Mouse (Mus musculus): ENCODE results near the gene Prkcb. TPM values are rescaled to one million over a fixed set of nuclear protein-coding genes. Genes with fewer than 3 reads are reported as not detected.
A peak's percentile ranks its signal among the peaks of the same experiment; 100 is the strongest.

Prkcb gene
- polyA plus RNA-seq, 1 experiment from 2014 or later = 119 TPM

- no peaks in the 10 kb centered on the region for H3K9me3 ChIP-seq
- H3K27ac ChIP-seq (replicated peaks) = no peak overlapping the region
- H3K4me3 ChIP-seq = no peak overlapping the region
- no peak for ATAC-seq (ENCODE audit: low FRiP score, low read depth)
- WGBS = 70% methylated on average over 8 of the region's 8 CpGs
- H3K4me1 ChIP-seq (replicated peaks) = peaks cover 11% of the 10 kb centered on the region; the same call in 1 of the 2 replicates
- no peaks in the 10 kb centered on the region for H3K27me3 ChIP-seq
- no peak overlapping the region for H3K9ac ChIP-seq
- H3K4me2 ChIP-seq = no peak overlapping the region
- H3K36me3 ChIP-seq = no peaks in the 10 kb centered on the region
Measured at GRCm38 (mm10) chr7:122483949-122484348, 195.4 kb downstream of the Prkcb start.

- Histone ChIP-seq H3K4me2 (0 out of 2 replicates have a peak overlapping the region, but pooled peaks have one; percentile 12), H3K4me3 (no peak overlapping the region), H3K36me3 (no peaks in the 10 kb centered on the region), H3K27ac (replicated peaks) (no peak overlapping the region), H3K9me3 (no peaks in the 10 kb centered on the region), H3K27me3 (no peaks in the 10 kb centered on the region), H3K9ac (no peak overlapping the region), H3K4me1 (replicated peaks) (peaks cover 12% of the 10 kb centered on the region; the same call in 1 of the 2 replicates)
- ATAC-seq (ENCODE audit: low FRiP score, low read depth) = no peak; the same call in 1 of the 2 replicates
- 32% methylated on average over 11 of the region's 11 CpGs for WGBS
Measured at GRCm38 (mm10) chr7:122487929-122488571, 199.5 kb downstream of the Prkcb start.

GRCm38 (mm10) chr7:122492041-122492440, 203.5 kb downstream of the Prkcb start:
- Histone ChIP-seq H3K9me3 (no peaks in the 10 kb centered on the region), H3K4me1 (replicated peaks) (peaks cover 11% of the 10 kb centered on the region; the same call in 1 of the 2 replicates), H3K9ac (no peak overlapping the region), H3K36me3 (no peaks in the 10 kb centered on the region), H3K4me2 (no peak overlapping the region), H3K27ac (replicated peaks) (no peak overlapping the region), H3K4me3 (no peak overlapping the region), H3K27me3 (no peaks in the 10 kb centered on the region)
- 88% methylated on average over 8 of the region's 8 CpGs for WGBS
- ATAC-seq (ENCODE audit: low FRiP score, low read depth) = no peak

DNA sequence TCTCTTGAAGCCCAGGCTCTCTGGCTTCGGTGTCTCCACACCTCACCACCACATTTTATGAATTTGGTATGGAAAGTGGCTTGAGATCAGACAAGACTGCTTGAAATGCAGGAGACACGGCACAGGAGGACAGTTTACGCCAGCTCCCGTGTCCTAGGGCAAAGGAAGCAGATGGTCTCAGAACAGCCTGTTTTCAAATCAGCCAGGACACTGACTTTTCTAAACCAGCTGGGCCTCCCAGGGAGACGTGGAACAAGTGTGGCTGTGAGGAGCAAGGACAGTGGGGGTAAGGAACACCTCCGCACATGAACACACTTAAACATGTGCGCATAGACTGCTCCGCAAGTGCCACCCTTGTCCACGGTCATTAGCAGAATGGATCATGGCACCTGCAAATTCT, 204.4 kb downstream of the Prkcb start:
- no peaks in the 10 kb centered on the region for H3K36me3 ChIP-seq
- no peaks in the 10 kb centered on the region for H3K27me3 ChIP-seq
- no peak overlapping the region for H3K4me3 ChIP-seq
- no peak overlapping the region for H3K27ac ChIP-seq (replicated peaks)
- H3K4me1 ChIP-seq (replicated peaks) = peaks cover 9% of the 10 kb centered on the region; the same call in 1 of the 2 replicates
- no peak for ATAC-seq (ENCODE audit: low FRiP score, low read depth)
- no peak overlapping the region for H3K9ac ChIP-seq
- no peaks in the 10 kb centered on the region for H3K9me3 ChIP-seq
- no peak overlapping the region for H3K4me2 ChIP-seq
- WGBS = 68% methylated on average over 9 of the region's 9 CpGs

DNA sequence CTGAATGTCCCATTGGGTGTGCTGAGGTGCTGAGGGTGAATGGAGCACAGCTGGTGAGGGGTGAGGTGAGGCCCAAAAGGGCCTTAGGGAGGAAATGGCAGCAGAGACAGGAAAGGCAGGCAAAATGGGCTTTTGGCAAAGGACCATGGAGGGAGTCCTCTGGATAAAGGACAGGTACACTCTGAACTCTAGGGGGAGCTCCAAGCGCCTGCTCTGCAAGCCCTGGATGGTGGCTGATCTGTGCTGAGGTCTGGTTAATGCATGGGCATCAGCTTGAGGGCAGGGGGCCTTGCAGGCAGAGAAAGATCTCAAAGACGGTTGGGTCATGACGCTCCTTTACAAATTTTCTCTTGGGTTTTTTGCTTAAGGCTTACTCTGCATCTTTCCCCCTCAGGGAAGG, 205.5 kb downstream of the Prkcb start:
- 28% methylated on average over 3 of the region's 3 CpGs for WGBS
- Histone ChIP-seq H3K27ac (replicated peaks) (no peak overlapping the region), H3K4me2 (no peak overlapping the region), H3K4me3 (no peak overlapping the region), H3K27me3 (no peaks in the 10 kb centered on the region), H3K36me3 (no peaks in the 10 kb centered on the region), H3K4me1 (replicated peaks) (0 out of 2 replicates have a peak, but pooled peaks cover 5% of the 10 kb centered on the region), H3K9ac (no peak overlapping the region), H3K9me3 (no peaks in the 10 kb centered on the region)
- ATAC-seq (ENCODE audit: low FRiP score, low read depth) = no peak

DNA sequence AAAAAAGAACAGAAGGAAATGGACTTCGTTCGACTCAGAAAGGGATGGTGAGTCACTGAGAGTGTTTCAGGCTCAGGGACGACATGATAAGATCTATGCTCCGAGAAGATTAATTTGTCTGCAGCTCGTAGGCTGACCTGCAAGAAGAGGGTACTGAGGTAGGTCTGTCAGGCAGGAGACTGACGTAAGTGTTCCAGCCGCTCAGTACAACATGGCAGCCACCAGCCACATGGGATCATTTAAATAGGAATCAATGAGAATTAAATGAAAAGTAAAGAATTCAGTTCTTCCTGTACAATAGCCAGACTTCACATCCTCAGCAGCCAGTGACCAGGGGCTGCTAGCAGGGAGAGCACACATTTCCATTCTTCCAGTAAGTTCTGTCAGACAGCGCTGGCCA, 209.0 kb downstream of the Prkcb start:
- Histone ChIP-seq H3K27me3 (no peaks in the 10 kb centered on the region), H3K9ac (no peak overlapping the region), H3K4me1 (replicated peaks) (peaks cover 14% of the 10 kb centered on the region), H3K27ac (replicated peaks) (no peak overlapping the region), H3K4me3 (no peak overlapping the region), H3K36me3 (no peaks in the 10 kb centered on the region), H3K9me3 (no peaks in the 10 kb centered on the region), H3K4me2 (no peak overlapping the region)
- 78% methylated on average over 8 of the region's 8 CpGs for WGBS
- no peak for ATAC-seq (ENCODE audit: low FRiP score, low read depth)

- Histone ChIP-seq H3K9me3 (no peaks in the 10 kb centered on the region), H3K9ac (no peak overlapping the region), H3K36me3 (no peaks in the 10 kb centered on the region), H3K27ac (replicated peaks) (no peak overlapping the region), H3K4me2 (no peak overlapping the region), H3K4me3 (no peak overlapping the region), H3K27me3 (no peaks in the 10 kb centered on the region), H3K4me1 (replicated peaks) (peaks cover 9% of the 10 kb centered on the region)
- 52% methylated on average over 5 of the region's 5 CpGs for WGBS
- ATAC-seq (ENCODE audit: low FRiP score, low read depth) = no peak
Measured at GRCm38 (mm10) chr7:122498461-122498860, 209.9 kb downstream of the Prkcb start.

GRCm38 (mm10) chr7:122499743-122500597, 211.4 kb downstream of the Prkcb start:
- no peak overlapping the region for H3K4me3 ChIP-seq
- H3K36me3 ChIP-seq = no peaks in the 10 kb centered on the region
- peaks cover 9% of the 10 kb centered on the region for H3K4me1 ChIP-seq (replicated peaks)
- H3K27ac ChIP-seq (replicated peaks) = 0 out of 2 replicates have a peak overlapping the region, but pooled peaks have one; percentile 1
- ATAC-seq (ENCODE audit: low FRiP score, low read depth) = peak; percentile 65; the same call in 1 of the 2 replicates
- no peak overlapping the region for H3K9ac ChIP-seq
- no peak overlapping the region for H3K4me2 ChIP-seq
- no peaks in the 10 kb centered on the region for H3K9me3 ChIP-seq
- 68% methylated on average over 9 of the region's 9 CpGs for WGBS
- no peaks in the 10 kb centered on the region for H3K27me3 ChIP-seq

- no peak overlapping the region for H3K4me2 ChIP-seq
- H3K9me3 ChIP-seq = no peaks in the 10 kb centered on the region
- no peak for ATAC-seq (ENCODE audit: low FRiP score, low read depth)
- H3K27ac ChIP-seq (replicated peaks) = no peak overlapping the region
- no peaks in the 10 kb centered on the region for H3K36me3 ChIP-seq
- 76% methylated on average over 2 of the region's 2 CpGs for WGBS
- no peaks in the 10 kb centered on the region for H3K27me3 ChIP-seq
- H3K4me3 ChIP-seq = no peak overlapping the region
- H3K4me1 ChIP-seq (replicated peaks) = no peaks in the 10 kb centered on the region
- H3K9ac ChIP-seq = no peak overlapping the region
Measured at GRCm38 (mm10) chr7:122506467-122506866, 217.9 kb downstream of the Prkcb start.

DNA sequence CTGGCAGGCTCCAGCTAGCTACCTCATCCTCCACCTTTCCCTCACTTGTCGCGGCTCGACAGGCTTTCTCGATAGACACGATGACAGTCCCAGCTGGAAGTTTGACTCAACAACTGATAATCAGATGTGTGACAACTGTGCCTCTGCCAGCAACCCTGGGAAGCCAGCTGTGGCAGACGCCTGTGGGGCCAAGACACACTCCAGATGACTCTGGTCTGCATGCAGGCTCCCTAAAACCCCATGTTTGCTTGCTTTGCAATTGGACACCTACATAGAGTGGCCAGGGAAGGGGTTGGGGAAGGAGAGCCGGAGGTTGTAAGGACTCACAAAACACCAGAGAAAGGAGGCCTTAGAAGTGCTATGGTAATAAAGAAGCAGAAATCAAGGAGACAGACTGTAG, 221.4 kb downstream of the Prkcb start:
- no peaks in the 10 kb centered on the region for H3K9me3 ChIP-seq
- H3K4me1 ChIP-seq (replicated peaks) = no peaks in the 10 kb centered on the region
- no peak overlapping the region for H3K9ac ChIP-seq
- no peak overlapping the region for H3K4me3 ChIP-seq
- ATAC-seq (ENCODE audit: low FRiP score, low read depth) = no peak
- 66% methylated on average over 7 of the region's 7 CpGs for WGBS
- H3K4me2 ChIP-seq = no peak overlapping the region
- H3K27me3 ChIP-seq = no peaks in the 10 kb centered on the region
- no peak overlapping the region for H3K27ac ChIP-seq (replicated peaks)
- no peaks in the 10 kb centered on the region for H3K36me3 ChIP-seq

DNA sequence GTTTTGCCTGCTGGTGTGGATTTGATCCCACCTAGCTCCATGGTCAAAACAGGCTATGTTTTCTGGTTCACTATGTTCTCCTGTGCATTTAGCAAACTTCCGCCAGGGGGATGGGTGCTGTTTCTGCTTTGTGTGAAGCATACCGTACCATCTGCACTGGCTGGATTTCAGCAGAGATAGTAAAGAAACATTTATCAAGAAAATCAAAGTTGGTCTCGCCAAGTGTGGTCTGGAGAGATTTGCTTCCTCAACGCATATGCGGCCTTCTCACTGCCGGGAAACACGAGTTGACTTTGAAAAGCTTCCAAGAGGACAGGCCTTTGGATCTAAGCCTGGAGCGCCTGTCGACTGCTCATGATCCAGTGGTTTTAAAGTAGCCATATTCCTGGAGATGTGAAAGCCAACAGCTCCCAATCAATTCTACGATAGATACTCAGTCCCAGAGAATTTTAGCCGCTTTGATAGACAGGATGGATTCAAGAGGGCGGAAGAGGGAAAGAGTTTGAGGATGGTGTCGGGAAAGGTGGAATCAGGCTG, 223.9 kb downstream of the Prkcb start:
- Histone ChIP-seq H3K4me3 (no peak overlapping the region), H3K4me1 (replicated peaks) (no peaks in the 10 kb centered on the region), H3K9me3 (no peaks in the 10 kb centered on the region), H3K9ac (no peak overlapping the region), H3K4me2 (no peak overlapping the region), H3K36me3 (no peaks in the 10 kb centered on the region), H3K27ac (replicated peaks) (no peak overlapping the region), H3K27me3 (no peaks in the 10 kb centered on the region)
- ATAC-seq (ENCODE audit: low FRiP score, low read depth) = no peak
- WGBS = 80% methylated on average over 13 of the region's 13 CpGs
